Comparison of ENCODE assay signal across 22 mouse cellular contexts in the genomic region with DNA sequence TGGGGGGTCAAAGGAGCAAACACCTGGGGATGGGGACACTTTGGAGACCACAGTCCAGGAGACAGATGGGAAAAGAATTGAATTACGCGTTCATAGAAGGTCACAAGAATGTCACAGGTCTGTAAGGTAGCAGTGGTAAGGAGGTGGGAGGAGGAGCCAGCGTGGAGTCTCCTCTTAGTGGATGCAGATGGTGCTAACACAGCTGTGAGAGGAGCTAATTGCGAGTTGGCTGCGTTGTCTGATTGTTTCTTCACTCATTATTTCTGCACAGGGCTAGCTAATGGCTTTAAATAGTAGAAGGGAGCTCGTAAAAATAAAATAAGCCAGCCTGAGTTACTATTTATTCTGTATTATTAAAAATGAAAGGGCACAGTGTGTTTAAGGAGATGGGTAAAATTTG. TPM values are rescaled to one million over a fixed set of nuclear protein-coding genes. Genes with fewer than 3 reads are reported as not detected.
DNase-seq lines count a peak whose midpoint lies in the region; ATAC-seq lines count a peak whose summit lies in the region.
"Had no signal": no experiment of that assay in that cellular context is flagged by ENCODE, and none has a peak within 500 bp of the region (broad histone marks: within the 10 kb centered on the region; RNA-seq: fewer than 3 reads in every experiment).

No protein-coding gene starts in this region.

- 58% methylated on average over 6 of the region's 6 CpGs for WGBS in hindbrain, embryonic 15.5 days
- 71% methylated on average over 6 of the region's 6 CpGs for WGBS in hindbrain, embryonic 10.5 days
- 27% methylated on average over 6 of the region's 6 CpGs for WGBS in forebrain, embryonic 15.5 days
- WGBS in neural tube, embryonic 15.5 days = 45% methylated on average over 6 of the region's 6 CpGs

- H3K4me1 ChIP-seq in hindbrain, embryonic 15.5 days (replicated peaks) = peaks cover 11% of the 10 kb centered on the region
- 0 out of 2 replicates have a peak, but pooled peaks cover 9% of the 10 kb centered on the region for H3K4me1 ChIP-seq in hindbrain, embryonic 10.5 days (replicated peaks)
- H3K4me1 ChIP-seq in forebrain, embryonic 15.5 days = peaks cover 14% of the 10 kb centered on the region
- H3K4me1 ChIP-seq in neural tube, embryonic 15.5 days = peaks cover 17% of the 10 kb centered on the region
- H3K4me1 ChIP-seq: midbrain, embryonic 15.5 days had no signal

- no peak overlapping the region for H3K9ac ChIP-seq in hindbrain, embryonic 15.5 days
- H3K9ac ChIP-seq in forebrain, embryonic 15.5 days (replicated peaks) = no peak overlapping the region
- H3K9ac ChIP-seq in neural tube, embryonic 15.5 days (replicated peaks) = no peak overlapping the region
- H3K9ac ChIP-seq: heart, embryonic 15.5 days; liver, embryonic 14.5 days; lung, embryonic 14.5 days; midbrain, embryonic 15.5 days had no signal

- H3K27me3 ChIP-seq in hindbrain, embryonic 15.5 days = no peaks in the 10 kb centered on the region
- no peaks in the 10 kb centered on the region for H3K27me3 ChIP-seq in hindbrain, embryonic 10.5 days (ENCODE audit: insufficient read depth, poor library complexity, severe bottlenecking)
- H3K27me3 ChIP-seq in forebrain, embryonic 15.5 days = no peaks in the 10 kb centered on the region
- no peaks in the 10 kb centered on the region for H3K27me3 ChIP-seq in neural tube, embryonic 15.5 days (replicated peaks)
- H3K27me3 ChIP-seq: heart, embryonic 15.5 days; midbrain, embryonic 15.5 days had no signal

- ATAC-seq in hindbrain, embryonic 15.5 days (ENCODE audit: low FRiP score, low read depth) = peak; percentile 48; the same call in 1 of the 2 replicates
- ATAC-seq in forebrain, embryonic 15.5 days (replicated peaks) = peak; percentile 66; the same call in 1 of the 2 replicates
- peak; percentile 70 for ATAC-seq in neural tube, embryonic 15.5 days (ENCODE audit: low FRiP score)
- ATAC-seq: midbrain, embryonic 15.5 days had no signal

- no peak overlapping the region for H3K27ac ChIP-seq in hindbrain, embryonic 15.5 days (replicated peaks)
- no peak overlapping the region for H3K27ac ChIP-seq in hindbrain, embryonic 10.5 days
- H3K27ac ChIP-seq in forebrain, embryonic 15.5 days (replicated peaks) = peak overlapping the region; percentile 1; the same call in 1 of the 2 replicates
- H3K27ac ChIP-seq in neural tube, embryonic 15.5 days (replicated peaks) = peak overlapping the region; percentile 63
- H3K27ac ChIP-seq: gastrocnemius, adult 2 months; heart, embryonic 15.5 days; liver, embryonic 14.5 days; midbrain, embryonic 15.5 days had no signal

- no peaks in the 10 kb centered on the region for H3K9me3 ChIP-seq in hindbrain, embryonic 15.5 days
- H3K9me3 ChIP-seq in hindbrain, embryonic 10.5 days = no peaks in the 10 kb centered on the region
- 0 out of 2 replicates have a peak, but pooled peaks cover 3% of the 10 kb centered on the region for H3K9me3 ChIP-seq in forebrain, embryonic 15.5 days
- no peaks in the 10 kb centered on the region for H3K9me3 ChIP-seq in neural tube, embryonic 15.5 days (replicated peaks)
- H3K9me3 ChIP-seq: heart, embryonic 15.5 days; midbrain, embryonic 15.5 days had no signal

- no peak for DNase-seq in hindbrain, embryonic 10.5 days (ENCODE audit: low spot score)
- peak; percentile 67 for DNase-seq in brain, adult 2 months (ENCODE audit: low read depth, low spot score)
- DNase-seq in kidney, adult 11 months = no peak
- DNase-seq in frontal cortex, postnatal 10 days (ENCODE audit: low spot score in 2 of 2) = no peak
- DNase-seq: adrenal gland, adult 2 months; cerebellum, adult 18-20 months; cerebellum, postnatal 14 days; gastrocnemius, adult 2 months; heart, postnatal 36 days; kidney, adult 8-10 months; kidney, postnatal 14 days; layer of hippocampus, postnatal 36 days; lung, embryonic 14.5 days; lung, postnatal 36 days; retina, postnatal 1 day had no signal

- no peak overlapping the region for H3K4me3 ChIP-seq in hindbrain, embryonic 15.5 days
- H3K4me3 ChIP-seq in hindbrain, embryonic 10.5 days = no peak overlapping the region
- no peak overlapping the region for H3K4me3 ChIP-seq in forebrain, embryonic 15.5 days
- H3K4me3 ChIP-seq in neural tube, embryonic 15.5 days (replicated peaks) = no peak overlapping the region
- H3K4me3 ChIP-seq: gastrocnemius, adult 2 months; heart, embryonic 15.5 days; midbrain, embryonic 15.5 days; myocyte had no signal

- H3K36me3 ChIP-seq in hindbrain, embryonic 15.5 days = no peaks in the 10 kb centered on the region
- no peaks in the 10 kb centered on the region for H3K36me3 ChIP-seq in hindbrain, embryonic 10.5 days
- H3K36me3 ChIP-seq in forebrain, embryonic 15.5 days = no peaks in the 10 kb centered on the region
- no peaks in the 10 kb centered on the region for H3K36me3 ChIP-seq in neural tube, embryonic 15.5 days
- H3K36me3 ChIP-seq: heart, embryonic 15.5 days; midbrain, embryonic 15.5 days had no signal

- H3K4me2 ChIP-seq in hindbrain, embryonic 15.5 days = no peak overlapping the region
- H3K4me2 ChIP-seq in forebrain, embryonic 15.5 days (replicated peaks) = no peak overlapping the region
- no peak overlapping the region for H3K4me2 ChIP-seq in neural tube, embryonic 15.5 days
- H3K4me2 ChIP-seq: heart, embryonic 15.5 days; lung, embryonic 14.5 days; midbrain, embryonic 15.5 days had no signal

RNA-seq across cellular contexts. Expression of a gene that starts 8.1 kb away (rescaled TPM):
- 16.3 and 16.6 TPM in 2 replicates for polyA plus RNA-seq in hindbrain, embryonic 15.5 days (2015; fragmentation: Nextera tagmentation; extraction: Ambion mirVana)
- polyA plus RNA-seq in hindbrain, embryonic 10.5 days (2016; fragmentation: Nextera tagmentation; extraction: Ambion mirVana) = 7.5 and 8.8 TPM in 2 replicates
- polyA plus RNA-seq in forebrain, embryonic 15.5 days (2015; fragmentation: Nextera tagmentation; extraction: Ambion mirVana) = 11.0 and 12.0 TPM in 2 replicates
- polyA plus RNA-seq in neural tube, embryonic 15.5 days (2015; fragmentation: Nextera tagmentation; extraction: Ambion mirVana) = 15.6 and 17.7 TPM in 2 replicates

Comparison
In these comparisons a context has a peak if more than half of its experiments do, and no peak if none do; other contexts are left out.
1. H3K27ac ChIP-seq: peak in forebrain, embryonic 15.5 days (single experiment) and neural tube, embryonic 15.5 days (single experiment); none in hindbrain, embryonic 15.5 days (single experiment) and hindbrain, embryonic 10.5 days (single experiment).
2. Peak in every context shown above with its lines, with median percentiles within 50 percentile points of each other: ATAC-seq.